Mouse (Mus musculus) cortical plate, adult 2 months (tissue): ENCODE data around the gene Gm36864.

Experiments used
- CTCF ChIP-seq: fragments of 200-500 bp; IDR thresholded peaks from 2 replicates; pipeline ENCODE4 v1.5.1; 2011; ENCODE audit warnings: mild to moderate bottlenecking, control low read depth, low read length; ENCODE audit not compliant: insufficient read depth; ENCODE audit errors: extremely low read depth
- POLR2A ChIP-seq: fragments of 200-500 bp; IDR thresholded peaks from 2 replicates; pipeline ENCODE4 v1.6.1; 2011; ENCODE audit warnings: mild to moderate bottlenecking, low read length, control low read depth; ENCODE audit not compliant: insufficient read depth; ENCODE audit errors: extremely low read depth

DNA sequence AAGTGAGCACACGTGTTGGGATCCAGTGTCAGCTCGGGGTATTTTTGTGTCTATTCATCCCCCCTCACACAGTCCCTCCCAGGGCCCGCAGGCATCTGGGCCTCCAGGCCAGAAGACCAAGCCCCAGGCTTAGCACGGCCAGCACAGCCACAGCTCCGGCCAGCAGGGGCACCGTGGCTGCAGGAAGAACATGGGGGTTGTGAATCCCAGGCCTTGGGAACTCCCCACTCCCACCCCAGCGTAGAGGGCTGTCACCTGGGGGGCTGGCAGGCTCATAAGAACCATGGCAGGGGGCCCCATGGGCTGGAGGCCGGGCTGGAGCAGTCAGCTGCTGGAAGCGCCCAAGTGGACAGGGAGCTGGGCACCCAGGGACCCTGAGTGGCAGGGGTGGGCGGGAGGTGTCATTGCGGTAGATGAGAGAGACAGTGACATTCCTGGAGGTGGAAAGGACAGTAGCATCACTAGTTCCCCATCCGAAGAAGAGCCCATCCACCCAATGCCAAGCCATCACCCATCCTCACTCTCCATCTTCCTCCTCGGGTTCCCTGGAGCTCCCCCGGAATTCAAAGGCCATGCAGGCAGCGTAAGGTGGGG, 17.1 kb downstream of the Gm36864 start:
- no peak for TF ChIP-seq CTCF
- TF ChIP-seq POLR2A, result no peak
